Mouse (Mus musculus): Measurements from ENCODE around the gene Anxa9. TPM values are rescaled to one million over a fixed set of nuclear protein-coding genes. Genes with fewer than 3 reads are reported as not detected.
A peak's percentile ranks its signal among the peaks of the same experiment; 100 is the strongest.

The Anxa9 gene
- polyA plus RNA-seq, 1 experiment: 1.2 TPM

- TF ChIP-seq CTCF (IDR thresholded peaks at IDR 0.05; ENCODE audit: borderline replicate concordance, insufficient read depth, low read depth, low read length) (no peak), POLR2A (IDR thresholded peaks at IDR 0.05; ENCODE audit: borderline replicate concordance, insufficient read depth, low read length) (no peak)
- H3K27ac ChIP-seq (ENCODE audit: insufficient read depth, low read length): no peak overlapping the region
- no peak overlapping the region for H3K4me3 ChIP-seq (replicated peaks; ENCODE audit: insufficient read depth, low read depth, low read length)
- H3K27me3 ChIP-seq (ENCODE audit: control insufficient read depth, insufficient read depth, low read length): no peaks in the 10 kb centered on the region
- no peak for DNase-seq
- WGBS: 100% methylated on average over 1 of the region's 1 CpGs
- no peaks in the 10 kb centered on the region for H3K4me1 ChIP-seq (ENCODE audit: control insufficient read depth, insufficient read depth, low read length)
Observed at GRCm38 (mm10) chr3:95331528-95331927, 24.6 kb upstream of the Anxa9 start.

DNA sequence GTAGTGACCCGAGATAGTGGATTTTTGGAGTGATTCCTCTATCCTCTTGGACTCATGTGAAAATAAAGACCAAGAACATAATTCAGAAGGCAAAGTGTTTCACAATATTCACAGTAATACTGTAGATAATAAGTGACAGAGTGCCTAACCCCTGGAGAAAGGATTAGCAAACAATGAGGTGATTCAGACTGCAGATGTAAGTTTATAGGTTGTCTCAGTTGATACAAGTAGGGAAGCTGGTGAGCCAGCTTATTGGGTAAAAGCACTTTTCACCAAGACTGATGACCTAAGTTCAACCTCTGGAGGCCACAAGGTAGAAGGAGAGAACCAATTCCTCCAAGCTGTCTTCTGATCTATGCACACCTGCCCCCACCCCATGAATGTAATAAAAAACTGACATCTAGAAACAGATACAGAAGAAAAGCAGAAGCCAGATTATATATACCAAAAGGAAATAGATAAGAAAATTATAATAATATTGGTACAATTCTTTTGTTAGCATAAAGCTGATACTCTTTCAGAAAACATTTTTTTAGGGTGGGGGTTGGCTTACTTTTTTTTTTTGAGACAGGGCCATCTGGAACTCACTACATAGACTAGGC, 21.9 kb upstream of the Anxa9 start:
- Histone ChIP-seq H3K4me3 (replicated peaks; ENCODE audit: insufficient read depth, low read depth, low read length) (no peak overlapping the region), H3K4me1 (ENCODE audit: control insufficient read depth, insufficient read depth, low read length) (no peaks in the 10 kb centered on the region), H3K27ac (ENCODE audit: insufficient read depth, low read length) (no peak overlapping the region), H3K27me3 (ENCODE audit: control insufficient read depth, insufficient read depth, low read length) (no peaks in the 10 kb centered on the region)
- no peak for TF ChIP-seq POLR2A (IDR thresholded peaks at IDR 0.05; ENCODE audit: borderline replicate concordance, insufficient read depth, low read length)
- 91% methylated on average over 1 of the region's 1 CpGs for WGBS
- DNase-seq: no peak

DNA sequence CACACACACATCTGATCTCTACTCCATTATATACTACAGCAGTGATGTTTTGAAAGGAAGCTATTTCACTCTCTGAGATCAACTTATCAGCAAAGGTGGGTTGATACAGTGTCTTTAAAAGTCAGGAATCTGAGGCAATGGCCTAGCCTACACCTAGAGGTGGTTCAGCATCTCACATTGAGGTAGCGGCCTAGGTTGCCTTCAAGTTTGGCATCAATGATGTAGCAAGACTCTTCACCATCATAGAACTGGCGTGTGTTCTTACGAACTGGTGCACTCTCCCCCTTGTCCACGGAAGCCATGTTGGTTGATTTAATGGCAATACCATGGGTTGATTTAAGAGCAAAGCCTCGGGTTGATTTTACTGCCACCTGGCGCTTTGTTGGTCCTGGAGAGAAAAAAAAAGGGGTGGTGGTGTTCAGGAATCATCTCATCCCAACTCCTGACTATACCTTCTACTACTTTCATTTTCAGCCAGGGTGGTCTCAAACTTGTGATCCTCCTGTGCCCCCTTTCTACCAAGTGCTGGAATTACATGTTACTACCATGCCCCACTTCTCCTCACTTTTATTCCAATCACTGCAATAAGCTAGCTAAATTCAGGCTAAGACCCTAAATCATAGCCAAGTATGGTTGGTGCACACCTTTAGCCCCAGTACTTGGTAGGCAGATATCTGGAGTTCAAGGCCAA, 17.6 kb upstream of the Anxa9 start:
- Histone ChIP-seq H3K27ac (ENCODE audit: insufficient read depth, low read length) (no peak overlapping the region), H3K4me3 (replicated peaks; ENCODE audit: insufficient read depth, low read depth, low read length) (no peak overlapping the region), H3K4me1 (ENCODE audit: control insufficient read depth, insufficient read depth, low read length) (no peaks in the 10 kb centered on the region), H3K27me3 (ENCODE audit: control insufficient read depth, insufficient read depth, low read length) (no peaks in the 10 kb centered on the region)
- WGBS: 91% methylated on average over 6 of the region's 6 CpGs
- no peak for DNase-seq
- TF ChIP-seq POLR2A (IDR thresholded peaks at IDR 0.05; ENCODE audit: borderline replicate concordance, insufficient read depth, low read length) (no peak), CTCF (IDR thresholded peaks at IDR 0.05; ENCODE audit: borderline replicate concordance, insufficient read depth, low read depth, low read length) (no peak)

GRCm38 (mm10) chr3:95323429-95323828, 16.5 kb upstream of the Anxa9 start:
- WGBS: 89% methylated on average over 3 of the region's 3 CpGs
- Histone ChIP-seq H3K4me3 (replicated peaks; ENCODE audit: insufficient read depth, low read depth, low read length) (no peak overlapping the region), H3K27me3 (ENCODE audit: control insufficient read depth, insufficient read depth, low read length) (no peaks in the 10 kb centered on the region), H3K4me1 (ENCODE audit: control insufficient read depth, insufficient read depth, low read length) (no peaks in the 10 kb centered on the region), H3K27ac (ENCODE audit: insufficient read depth, low read length) (no peak overlapping the region)
- no peak for DNase-seq
- TF ChIP-seq POLR2A (IDR thresholded peaks at IDR 0.05; ENCODE audit: borderline replicate concordance, insufficient read depth, low read length) (no peak), CTCF (IDR thresholded peaks at IDR 0.05; ENCODE audit: borderline replicate concordance, insufficient read depth, low read depth, low read length) (no peak)

GRCm38 (mm10) chr3:95319701-95320625, 13.0 kb upstream of the Anxa9 start:
- Histone ChIP-seq H3K4me3 (replicated peaks; ENCODE audit: insufficient read depth, low read depth, low read length) (no peak overlapping the region), H3K4me1 (ENCODE audit: control insufficient read depth, insufficient read depth, low read length) (peaks cover 7% of the 10 kb centered on the region; the same call in 1 of the 2 replicates), H3K27ac (ENCODE audit: insufficient read depth, low read length) (no peak overlapping the region; the same call in 1 of the 2 replicates), H3K27me3 (ENCODE audit: control insufficient read depth, insufficient read depth, low read length) (no peaks in the 10 kb centered on the region)
- peak in 1 of 2 experiments; percentile 25 for DNase-seq
- TF ChIP-seq POLR2A (IDR thresholded peaks at IDR 0.05; ENCODE audit: borderline replicate concordance, insufficient read depth, low read length): no peak
- TF ChIP-seq CTCF (IDR thresholded peaks at IDR 0.05; ENCODE audit: borderline replicate concordance, insufficient read depth, low read depth, low read length): no peak
- 66% methylated on average over 12 of the region's 12 CpGs for WGBS

DNA sequence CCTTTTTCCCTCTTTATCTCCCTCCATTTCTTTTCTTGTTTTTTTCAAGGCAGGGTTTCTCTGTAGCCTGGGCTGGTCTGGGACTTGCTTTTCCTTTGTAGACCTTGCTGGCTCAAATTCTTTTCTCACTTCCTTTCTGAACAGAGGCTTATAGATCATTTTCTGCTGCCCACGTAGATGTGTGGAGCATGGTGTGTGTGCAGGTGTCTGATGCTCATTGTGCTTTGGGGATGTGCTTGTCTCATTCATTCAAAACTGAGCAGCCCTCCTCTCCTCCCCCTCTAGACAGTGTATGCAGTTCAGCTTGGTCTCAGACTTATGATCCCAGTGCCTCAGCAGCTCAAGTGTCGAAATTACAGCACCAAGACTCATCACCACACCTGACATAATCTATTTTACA, 12.1 kb upstream of the Anxa9 start:
- DNase-seq: no peak
- Histone ChIP-seq H3K27ac (ENCODE audit: insufficient read depth, low read length) (no peak overlapping the region), H3K4me3 (replicated peaks; ENCODE audit: insufficient read depth, low read depth, low read length) (no peak overlapping the region), H3K4me1 (ENCODE audit: control insufficient read depth, insufficient read depth, low read length) (peaks cover 7% of the 10 kb centered on the region; the same call in 1 of the 2 replicates), H3K27me3 (ENCODE audit: control insufficient read depth, insufficient read depth, low read length) (no peaks in the 10 kb centered on the region)
- 70% methylated on average over 2 of the region's 2 CpGs for WGBS
- no peak for TF ChIP-seq CTCF (IDR thresholded peaks at IDR 0.05; ENCODE audit: borderline replicate concordance, insufficient read depth, low read depth, low read length)
- TF ChIP-seq POLR2A (IDR thresholded peaks at IDR 0.05; ENCODE audit: borderline replicate concordance, insufficient read depth, low read length): no peak

GRCm38 (mm10) chr3:95318548-95318947, 11.6 kb upstream of the Anxa9 start:
- peaks cover 7% of the 10 kb centered on the region; the same call in 1 of the 2 replicates for H3K4me1 ChIP-seq (ENCODE audit: control insufficient read depth, insufficient read depth, low read length)
- H3K27ac ChIP-seq (ENCODE audit: insufficient read depth, low read length): peak overlapping the region; percentile 17; the same call in 1 of the 2 replicates
- H3K4me3 ChIP-seq (replicated peaks; ENCODE audit: insufficient read depth, low read depth, low read length): no peak overlapping the region
- peak in 1 of 2 experiments; percentile 15 for DNase-seq
- no peak for TF ChIP-seq POLR2A (IDR thresholded peaks at IDR 0.05; ENCODE audit: borderline replicate concordance, insufficient read depth, low read length)
- TF ChIP-seq CTCF (IDR thresholded peaks at IDR 0.05; ENCODE audit: borderline replicate concordance, insufficient read depth, low read depth, low read length): no peak
- WGBS: 60% methylated on average over 6 of the region's 6 CpGs
- H3K27me3 ChIP-seq (ENCODE audit: control insufficient read depth, insufficient read depth, low read length): no peaks in the 10 kb centered on the region
